Mouse (Mus musculus): ENCODE results near the gene Vsig10l. TPM values are rescaled to one million over a fixed set of nuclear protein-coding genes. Genes with fewer than 3 reads are reported as not detected.

Gene Vsig10l
- total and polyA plus RNA-seq, 3 experiments = 2.2 to 7.9 (median 2.8) TPM

DNA sequence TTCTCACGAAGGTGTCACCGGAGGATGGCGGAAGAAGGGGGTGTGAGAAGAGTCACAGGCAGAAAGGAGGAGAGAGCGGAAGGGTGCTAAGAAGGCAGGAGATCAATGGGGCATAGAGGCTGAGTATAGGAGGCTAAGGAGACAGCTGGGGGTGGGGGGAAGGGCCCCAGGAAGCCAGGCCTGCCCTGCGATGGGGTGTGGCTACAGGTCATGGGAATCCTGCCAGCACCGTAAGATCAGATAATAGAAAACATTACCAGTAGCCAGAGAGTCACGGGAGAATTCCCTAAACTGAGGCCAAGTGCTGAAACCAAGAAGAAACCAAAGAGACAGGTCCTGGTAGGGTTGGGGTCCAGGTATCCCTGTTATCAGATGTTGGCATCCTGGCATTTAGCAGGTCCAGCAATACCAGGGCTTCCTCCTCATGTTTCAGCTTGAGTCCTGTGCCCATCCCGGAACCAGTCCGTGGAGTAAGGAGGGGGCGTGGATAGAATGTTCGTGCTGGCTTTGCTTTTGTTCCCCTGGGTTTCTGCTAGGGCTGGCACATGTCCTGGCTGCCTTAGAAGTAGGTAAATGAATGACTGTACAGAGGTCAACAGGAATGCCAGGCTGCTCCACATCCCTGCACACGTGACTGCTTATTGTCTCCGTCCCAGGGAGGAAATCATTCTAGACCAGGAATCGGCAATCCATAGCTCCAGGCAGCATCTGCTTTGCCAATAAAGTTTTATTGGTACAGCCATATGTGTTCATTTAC, 9.2 kb upstream of the Vsig10l start:
- peak; percentile 33 for DNase-seq

DNA sequence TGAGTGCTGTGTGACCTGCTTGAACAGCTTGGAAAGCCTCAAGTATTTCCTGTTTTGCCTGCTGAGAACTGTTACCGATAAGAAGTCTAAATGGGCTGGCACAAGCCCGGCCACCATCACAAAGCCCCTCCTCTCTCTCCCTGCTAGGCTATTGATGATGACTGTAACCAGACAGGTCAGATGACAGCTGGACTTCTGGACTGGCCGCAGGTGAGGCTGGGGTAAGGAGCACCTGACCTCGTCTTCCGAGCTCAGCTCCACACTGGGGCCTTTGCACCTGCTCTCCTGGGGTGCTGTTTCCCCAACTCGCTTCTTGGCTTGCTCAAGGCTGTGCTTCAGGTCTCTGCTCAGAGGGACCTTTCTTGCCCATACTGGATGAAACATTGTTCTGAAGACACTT, 8.6 kb upstream of the Vsig10l start:
- DNase-seq = no peak

DNA sequence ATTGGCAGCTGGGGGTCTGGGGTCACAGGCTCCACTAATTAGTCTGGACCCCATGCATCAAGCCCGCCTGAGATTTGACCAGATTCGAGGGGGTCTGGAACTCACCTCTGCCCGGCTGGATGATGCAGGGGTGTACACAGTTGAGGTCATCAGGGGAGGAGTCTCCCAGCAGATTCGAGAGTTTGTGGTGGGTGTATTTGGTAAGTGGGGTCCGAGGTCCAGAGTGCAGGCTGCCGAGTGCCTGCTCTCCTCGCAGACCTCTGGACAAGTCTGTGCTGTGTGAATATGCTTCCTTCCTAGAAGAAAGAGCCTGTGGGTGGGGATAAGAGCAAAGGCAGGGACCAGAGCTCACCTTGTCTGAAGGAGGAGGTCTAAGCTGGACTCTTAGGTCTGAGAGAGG, 1.0 kb downstream of the Vsig10l start:
- DNase-seq = no peak

DNA sequence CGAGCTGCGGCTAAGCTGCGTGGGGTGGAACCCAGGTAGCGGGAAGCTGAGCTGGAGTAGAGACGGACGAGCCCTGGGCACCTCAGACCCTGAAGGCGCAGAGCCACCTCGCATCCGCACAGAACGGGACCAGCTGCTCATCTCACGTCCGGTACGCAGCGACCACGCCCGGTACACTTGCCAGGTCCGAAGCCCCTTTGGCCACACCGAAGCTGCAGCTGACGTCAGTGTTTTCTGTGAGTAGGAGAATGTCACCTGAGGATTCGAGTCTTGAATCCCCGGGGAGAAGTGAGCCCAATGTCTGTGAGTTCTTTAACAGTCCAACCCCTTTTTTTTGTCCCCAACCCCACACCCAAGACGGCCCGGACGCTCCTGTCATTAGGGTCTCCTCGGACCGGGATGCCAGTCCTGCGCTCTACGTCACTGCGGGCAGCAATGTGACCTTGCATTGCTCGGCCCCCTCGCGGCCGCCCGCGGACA, 2.0 kb downstream of the Vsig10l start:
- no peak for DNase-seq

DNA sequence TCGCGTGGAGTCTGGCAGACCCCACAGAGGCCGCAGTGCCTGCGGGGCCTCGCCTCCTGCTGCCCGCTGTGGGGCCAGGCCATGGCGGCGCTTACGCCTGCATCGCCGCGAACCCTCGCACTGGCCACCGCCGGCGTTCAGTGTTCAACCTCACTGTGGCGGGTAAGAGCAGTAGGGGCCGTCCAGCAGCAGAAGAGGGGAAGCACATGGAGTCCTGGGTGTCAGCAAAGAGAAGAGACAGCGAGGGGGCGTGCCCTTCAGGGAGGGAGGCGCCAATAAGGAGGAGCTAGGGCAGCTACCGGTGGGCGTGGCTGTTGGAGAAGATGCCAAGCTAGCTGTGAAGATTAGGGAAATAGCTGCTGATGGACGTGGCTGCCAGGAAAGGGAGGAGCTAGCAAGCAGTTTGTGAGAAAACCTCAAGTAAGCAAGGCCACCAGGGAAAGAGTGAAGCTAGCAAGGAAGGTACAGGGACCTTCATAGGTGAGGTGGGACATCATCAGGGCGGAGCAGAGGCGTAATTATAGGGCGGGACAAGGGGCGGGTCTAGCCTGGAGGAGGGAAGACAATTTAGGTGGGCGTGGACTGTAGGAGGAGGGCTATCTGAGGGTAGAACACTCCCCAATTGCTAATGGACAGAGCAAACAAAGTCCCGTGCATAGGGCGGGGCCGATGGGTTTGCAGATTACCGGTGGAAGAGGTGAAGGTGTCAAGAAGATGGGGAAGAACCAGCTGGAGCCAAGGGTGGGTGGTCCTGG, 2.6 kb downstream of the Vsig10l start:
- peak; percentile 91 for DNase-seq

DNA sequence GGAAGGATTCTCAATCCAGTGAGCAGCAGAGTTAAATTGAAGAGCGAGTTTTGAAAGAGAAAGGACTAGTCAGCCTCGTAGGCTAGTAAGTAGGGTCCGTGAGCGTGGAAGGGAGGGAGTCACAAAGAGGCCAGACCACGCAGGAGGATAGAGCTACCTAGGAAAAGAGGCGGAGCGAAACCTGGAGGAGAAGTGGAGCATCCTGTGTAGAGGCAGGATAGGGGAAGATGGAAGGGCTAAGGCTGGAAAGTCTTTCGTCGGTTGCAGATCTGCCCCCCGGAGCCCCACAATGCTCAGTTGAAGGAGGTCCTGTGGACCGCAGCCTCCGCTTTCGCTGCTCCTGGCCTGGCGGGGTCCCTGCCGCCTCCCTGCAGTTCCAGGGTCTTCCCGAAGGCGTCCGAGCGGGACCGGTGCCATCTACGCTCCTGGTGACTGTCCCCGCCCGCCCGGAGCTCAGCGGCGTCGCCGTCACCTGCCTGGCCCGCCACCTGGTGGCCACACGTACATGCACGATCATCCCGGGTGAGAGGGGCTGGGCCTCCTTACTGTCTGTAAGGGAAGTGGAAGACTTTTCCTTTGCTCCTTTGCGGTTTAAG, 3.2 kb downstream of the Vsig10l start:
- peak; percentile 87 for DNase-seq

DNA sequence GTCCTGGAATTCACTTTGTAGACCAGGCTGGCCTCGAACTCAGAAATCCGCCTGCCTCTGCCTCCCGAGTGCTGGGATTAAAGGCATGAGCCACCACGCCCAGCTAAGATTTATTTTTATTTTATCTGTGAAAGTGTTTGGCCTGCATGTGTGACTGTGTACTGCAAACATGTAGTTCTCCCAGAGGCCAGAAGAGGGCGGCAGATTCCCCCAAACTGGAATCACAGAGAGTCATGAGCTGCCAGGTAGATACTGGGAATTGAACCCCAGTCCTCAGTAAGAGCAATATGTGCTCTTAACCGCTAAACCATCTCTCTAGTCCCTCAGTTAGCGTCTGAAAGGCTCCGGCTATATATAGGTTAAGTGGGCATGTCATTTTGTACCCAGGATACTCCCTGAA, 7.4 kb downstream of the Vsig10l start:
- DNase-seq = no peak

DNA sequence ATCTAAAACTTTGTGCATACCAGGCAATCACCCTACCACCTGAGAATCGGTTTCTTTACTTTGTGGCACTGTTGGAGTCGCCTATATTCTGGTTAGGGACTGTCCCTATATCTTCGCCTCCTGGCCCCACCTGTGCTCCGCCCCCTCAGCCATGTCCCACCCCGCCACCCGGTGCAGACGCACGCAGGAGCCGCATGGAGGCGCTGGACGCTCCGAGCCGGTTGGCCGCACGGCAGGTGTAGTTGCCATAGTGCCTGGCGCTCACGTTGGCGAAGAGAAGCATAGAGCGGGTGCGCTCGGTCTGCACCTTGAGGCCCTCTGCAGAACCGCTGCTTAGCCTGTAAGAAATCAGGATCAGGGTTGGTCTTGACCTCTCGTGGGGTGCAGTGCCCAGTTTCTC, 12.8 kb downstream of the Vsig10l start:
- no peak for DNase-seq

DNA sequence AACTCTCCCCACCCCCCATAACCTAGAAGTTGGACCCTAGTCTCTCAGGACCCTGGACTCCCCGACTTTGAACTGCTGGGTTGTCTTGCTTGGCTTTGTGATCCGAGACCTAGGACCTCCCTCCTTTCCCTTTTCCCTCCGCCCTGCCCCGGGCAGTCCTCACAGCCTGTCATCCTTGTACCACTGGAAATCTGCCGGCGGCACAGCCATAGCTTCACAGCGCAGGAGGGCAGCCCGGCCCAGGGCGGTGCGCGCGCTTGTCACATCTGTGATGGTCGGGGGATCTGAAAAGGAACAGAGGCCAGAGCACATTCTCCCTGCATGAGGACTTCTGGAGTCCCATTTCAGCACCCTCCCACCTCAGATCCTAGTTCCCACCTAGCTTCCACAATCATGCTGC, 13.4 kb downstream of the Vsig10l start:
- no peak for DNase-seq

DNA sequence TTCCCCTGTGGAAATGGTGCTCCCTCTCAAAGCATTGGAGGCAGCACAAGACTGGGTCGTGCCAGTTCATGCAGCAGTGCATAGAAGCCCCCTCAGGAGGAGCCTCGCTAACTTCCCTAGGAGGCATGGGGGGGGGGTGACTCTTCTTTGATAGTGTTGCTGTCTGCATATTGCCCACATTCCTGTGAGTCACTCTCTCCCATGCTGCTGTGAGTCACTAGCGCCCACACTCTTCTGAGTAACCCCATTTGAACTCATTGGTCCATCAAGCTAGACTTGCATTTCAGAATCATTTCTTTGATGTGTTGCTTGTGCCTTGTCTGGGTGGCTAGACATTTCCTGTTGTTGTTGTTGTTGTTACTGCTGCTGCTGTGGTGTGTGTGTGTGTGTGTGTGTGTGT, 18.2 kb downstream of the Vsig10l start:
- DNase-seq = peak; percentile 58

DNA sequence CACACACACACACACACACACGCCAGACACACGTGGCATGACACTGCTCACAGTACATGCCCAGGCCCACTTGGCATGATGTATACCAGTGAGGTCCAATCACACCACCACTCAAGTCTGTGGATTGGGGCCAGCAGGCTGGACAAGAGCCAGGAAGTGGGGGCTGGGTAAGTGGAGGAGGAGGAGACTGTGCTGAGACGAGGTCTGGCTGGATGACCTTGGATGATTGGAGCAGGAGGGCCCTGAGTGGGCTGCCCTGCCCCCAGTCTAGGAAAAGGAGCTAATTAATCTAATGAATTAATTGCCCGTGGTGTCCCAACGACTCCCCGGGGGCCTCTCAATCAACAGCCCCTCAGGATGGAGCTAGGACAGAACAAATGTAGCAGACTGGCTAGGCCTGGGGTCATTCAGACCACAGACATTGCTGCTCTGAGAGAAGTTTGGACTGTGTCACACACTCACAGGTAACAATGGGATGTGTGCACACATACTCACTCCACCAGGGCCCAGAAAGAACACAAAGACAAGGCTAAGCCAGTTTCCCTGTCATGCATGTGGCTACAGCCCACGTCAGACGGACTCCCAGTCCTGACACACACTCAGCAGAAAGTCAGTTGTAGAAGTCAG, 19.3 kb downstream of the Vsig10l start:
- DNase-seq = no peak

DNA sequence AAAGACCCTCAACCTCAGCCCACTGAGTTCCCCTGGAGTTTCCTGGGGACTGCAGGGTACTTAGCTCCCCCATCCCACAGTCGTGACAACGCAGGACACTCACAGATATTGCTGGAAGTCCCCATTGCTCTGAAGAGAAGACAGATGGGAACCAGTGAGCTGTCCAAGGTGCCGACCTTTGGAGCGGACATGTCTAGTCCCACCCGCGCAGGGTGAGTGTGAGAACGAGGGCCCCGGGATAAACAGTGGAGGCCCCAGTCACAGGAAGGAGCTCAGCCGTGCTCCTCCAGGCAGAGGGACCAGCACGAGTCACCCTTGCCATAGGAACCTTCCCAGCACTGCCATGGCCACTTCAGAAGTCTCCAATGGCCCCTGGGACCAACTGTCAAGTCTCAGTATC, 20.3 kb downstream of the Vsig10l start:
- DNase-seq = no peak

DNA sequence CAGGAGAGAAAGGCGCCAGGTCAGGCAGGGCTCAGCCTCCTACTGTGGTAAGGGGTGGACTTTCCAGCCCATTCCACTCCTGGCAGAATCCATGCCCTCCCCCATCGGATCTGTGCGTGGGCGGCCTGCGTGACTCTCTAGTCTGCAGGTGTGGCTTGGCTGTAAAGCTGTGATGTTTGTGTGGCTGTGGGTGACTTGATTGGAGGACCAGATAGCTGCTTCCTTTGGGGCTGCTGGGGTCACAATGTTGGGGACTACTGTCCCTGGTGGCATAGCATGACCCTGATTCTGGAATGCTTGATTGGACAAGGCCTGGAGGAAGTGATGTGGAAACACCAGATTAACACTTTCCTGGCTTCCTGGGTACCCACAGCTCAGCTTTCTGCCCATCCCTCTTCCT, 25.7 kb downstream of the Vsig10l start:
- no peak for DNase-seq

DNA sequence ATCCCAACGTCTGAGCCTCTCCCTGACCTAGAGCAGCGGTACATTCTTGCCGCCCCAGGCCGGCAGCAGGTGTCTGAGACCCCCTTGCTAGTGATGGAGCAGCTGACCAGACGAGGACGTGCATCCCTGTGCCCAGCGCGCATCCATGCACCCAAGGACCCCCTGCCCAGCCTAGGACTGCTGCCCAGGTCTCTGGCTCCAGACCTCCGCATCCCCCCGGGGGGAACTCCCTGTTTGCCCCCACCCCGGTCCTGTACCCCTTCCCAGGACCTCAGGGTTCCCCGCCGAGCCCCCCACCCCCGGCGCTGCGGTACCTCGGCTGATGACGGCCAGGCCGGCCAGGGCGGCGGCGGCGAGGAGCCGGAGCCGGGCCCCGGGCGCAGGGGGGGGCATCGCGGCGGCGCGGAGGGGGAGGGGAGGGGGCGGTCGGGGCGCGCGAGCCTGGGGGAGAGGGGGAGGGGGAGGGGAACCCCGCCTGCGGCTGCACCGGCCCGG, 26.7 kb downstream of the Vsig10l start, which contains the start of gene Iglon5:
TSS of gene Iglon5 (minus strand) at position 445 of the 495 bp plus-strand sequence.
- no peak for DNase-seq

DNA sequence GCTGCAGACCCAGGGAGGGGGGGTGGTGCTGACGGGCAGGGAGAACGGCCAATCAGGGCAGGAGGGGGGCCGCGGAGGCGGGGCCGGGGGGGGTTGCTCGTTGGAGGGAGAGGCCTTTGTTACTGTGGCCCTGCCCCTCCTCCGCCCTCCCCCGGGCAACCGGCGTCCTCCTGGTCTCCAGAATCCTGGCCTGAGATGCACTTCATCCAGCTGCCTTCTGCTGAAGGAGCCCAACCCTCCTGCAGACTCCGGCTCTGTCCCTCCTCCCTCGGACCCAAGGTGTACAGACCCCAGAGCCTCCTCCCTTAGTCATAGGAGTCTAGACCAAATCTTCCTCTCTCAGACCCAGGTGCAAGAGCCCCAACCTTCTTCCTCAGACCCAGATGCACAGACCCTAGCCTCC, 27.2 kb downstream of the Vsig10l start:
- DNase-seq = peak; percentile 46

DNA sequence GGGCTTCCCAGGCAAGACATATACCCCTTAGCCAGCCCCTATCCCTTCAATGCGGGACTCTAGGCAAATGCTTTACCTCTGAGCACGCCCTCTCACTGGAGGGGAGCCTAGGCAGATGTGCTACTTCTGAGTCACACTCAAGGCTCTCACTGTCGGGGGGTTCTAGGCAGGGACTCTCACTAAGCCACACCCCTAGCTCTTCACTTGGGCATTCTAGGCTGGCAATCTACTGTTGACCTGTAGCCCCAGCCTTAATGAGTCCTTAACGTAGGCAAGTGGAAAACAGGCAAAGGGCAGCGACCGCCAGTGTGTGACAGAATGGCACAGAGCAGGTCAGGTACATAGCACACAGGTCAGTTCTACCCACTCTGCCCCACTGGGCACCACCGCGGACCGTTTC, 27.9 kb downstream of the Vsig10l start:
- no peak for DNase-seq

DNA sequence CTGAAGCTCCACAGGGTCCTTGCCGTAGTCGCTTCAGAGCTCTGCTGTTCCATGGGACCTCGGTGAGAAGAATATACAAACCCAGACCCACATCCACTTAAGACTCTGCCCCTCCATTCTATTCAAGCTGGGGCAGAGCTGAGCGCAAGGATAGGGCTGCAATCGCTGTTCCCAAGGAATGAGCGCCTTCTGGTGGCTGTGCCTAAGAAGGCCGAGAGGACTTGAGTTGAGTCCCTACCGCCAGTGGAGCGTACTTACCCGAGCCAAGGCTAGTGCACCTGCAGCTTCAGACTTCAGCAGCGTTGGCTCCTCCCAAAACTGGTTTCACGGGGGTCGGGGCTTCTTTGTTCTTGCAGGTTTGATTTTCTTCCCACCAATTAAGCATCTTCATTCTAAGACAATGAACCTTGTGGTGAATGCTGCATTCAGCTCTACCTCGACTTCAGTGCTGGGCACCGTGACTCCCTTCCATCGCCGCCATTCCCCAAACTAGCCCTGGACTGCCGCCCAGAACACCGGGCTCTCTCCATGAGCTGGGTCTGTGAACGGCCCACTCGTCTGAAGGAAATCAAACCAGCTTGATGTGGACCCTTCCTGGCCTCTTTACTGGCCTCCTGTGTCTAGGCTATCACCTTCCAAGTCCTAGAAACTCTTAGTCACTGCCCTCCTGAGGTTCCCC, 32.5 kb downstream of the Vsig10l start:
- DNase-seq = peak; percentile 53

DNA sequence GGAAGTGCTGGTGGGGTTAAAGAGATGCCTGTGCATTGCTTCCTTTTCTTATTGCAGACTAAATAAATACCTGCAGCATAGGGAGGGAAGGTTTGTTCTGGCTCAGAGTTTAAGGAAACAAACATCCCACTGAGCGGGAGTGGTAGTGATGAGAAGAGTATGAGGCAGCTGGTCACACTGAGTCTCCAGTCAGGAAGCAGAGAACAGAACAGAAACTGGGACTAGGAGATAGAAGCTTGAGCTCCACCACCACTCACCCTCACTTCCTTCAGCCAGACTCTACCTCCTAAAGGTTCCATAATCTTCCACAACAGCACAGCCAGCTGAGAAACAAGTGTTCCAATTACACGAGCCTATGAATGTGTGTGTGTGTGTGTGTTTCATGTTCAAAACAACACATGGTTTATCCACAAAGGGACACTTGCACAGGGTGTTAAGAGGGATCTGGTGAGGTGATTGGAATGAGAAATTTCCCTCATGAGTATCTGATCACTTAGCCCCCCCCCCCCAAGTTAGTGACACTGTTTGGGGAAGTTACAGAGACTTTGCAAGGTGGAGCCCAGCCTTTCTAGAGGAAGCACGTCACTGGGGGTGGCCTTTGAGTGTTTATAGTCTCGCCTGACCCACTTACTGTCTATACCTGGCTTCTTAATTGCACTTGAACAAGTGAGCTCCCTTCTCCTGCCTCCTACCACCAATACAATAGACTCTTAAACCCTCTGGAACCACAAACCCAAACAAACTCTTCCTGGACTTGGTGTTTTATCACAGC, 48.9 kb downstream of the Vsig10l start:
- no peak for DNase-seq

DNA sequence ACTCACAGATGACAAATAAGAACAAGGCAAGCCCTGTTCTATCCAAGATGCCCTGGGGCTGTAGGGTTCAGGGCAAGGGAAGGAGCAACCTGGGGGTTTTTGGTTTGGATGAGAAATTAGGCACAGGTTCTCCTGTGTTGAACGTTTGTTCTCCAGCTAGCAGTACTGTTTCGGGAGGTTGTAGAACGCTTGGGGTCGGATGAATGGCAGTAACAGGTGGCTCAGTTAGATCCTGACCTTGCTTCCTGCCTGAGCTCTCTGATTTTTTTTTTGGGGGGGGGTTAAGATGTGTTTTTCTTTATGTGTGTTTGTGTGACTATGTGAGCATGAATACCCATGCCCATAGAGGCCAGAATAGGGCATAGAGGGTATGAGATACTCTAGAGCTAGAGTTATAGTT, 49.6 kb downstream of the Vsig10l start:
- DNase-seq = no peak

DNA sequence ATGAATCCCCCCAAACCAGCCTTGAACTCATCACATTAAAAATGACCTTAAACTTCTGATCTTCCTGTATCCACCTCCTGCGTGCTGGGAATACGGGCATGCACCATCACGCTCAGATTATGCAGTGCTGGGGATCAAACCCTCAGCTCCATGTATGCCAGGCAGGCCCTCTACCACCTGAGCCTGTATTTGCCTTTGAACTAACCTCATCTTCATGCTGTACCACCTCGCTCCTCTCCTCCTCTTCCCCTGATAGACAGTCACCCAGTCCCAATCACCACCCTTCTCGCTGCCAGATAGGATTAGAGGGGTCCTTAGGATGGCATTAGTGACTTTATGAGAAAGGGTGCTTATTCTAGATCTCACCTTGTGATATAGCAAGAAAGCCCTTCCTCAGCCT, 52.1 kb downstream of the Vsig10l start:
- no peak for DNase-seq

DNA sequence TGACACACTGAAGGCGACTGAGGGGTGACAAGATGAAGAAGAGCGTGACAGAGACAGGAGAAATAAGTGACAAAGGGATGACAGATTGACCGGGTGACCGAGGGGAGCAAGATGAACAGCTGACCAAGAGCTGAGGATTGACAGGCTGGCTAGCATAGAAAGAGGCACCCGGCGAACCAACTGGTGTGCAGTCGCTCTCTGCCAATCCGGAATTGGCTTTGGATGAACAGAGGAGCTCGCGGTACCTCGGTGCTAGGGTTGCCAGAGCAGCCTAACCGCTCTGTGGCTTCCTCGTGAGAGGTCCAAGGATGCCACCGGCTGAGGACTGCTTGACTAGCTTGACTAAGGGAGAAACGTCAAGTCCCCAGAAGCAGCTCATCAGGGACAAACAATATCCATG, 55.4 kb downstream of the Vsig10l start:
- DNase-seq = no peak
